Mouse (Mus musculus) ES-Bruce4 (cell line): ENCODE measurements around the gene Susd2.

Experiments
- EP300 ChIP-seq: IDR thresholded peaks from 2 replicates; pipeline ENCODE4 v1.6.1; 2011; ENCODE audit warnings: low read depth, low read length; ENCODE audit not compliant: insufficient read depth
- POLR2A ChIP-seq: IDR thresholded peaks from one replicate; pipeline ENCODE4 v1.8.1; 2011; ENCODE audit warnings: low read length; ENCODE audit not compliant: insufficient read depth

- TF ChIP-seq EP300 (no peak), POLR2A (no peak)
Measured at GRCm38 (mm10) chr10:75610486-75610885, 33.3 kb downstream of the Susd2 start.
